Mouse (Mus musculus) urinary bladder, postnatal 14 days (tissue): ENCODE measurements at regions not wholly inside any gene's neighbourhood (a gene's known extent, or its start where the extent isn't known, plus 50 kb on each side); places are given as distances from the start of the nearest gene placed in this dataset.
"Not testable (repeated sequence)": the region's sequence is repeated elsewhere in the genome, so short reads cannot be mapped to it uniquely, and the experiment has no call there.

Source experiments
- DNase-seq: peaks from one replicate; pipeline ENCODE4 v3.0.0; 2021; ENCODE audit warnings: low spot score

- DNase-seq, result no peak
These were observed 578.3 kb upstream of the Ccdc54 start for GRCm38 (mm10) chr16:51169294-51169693.

- DNase-seq, result no peak
These were observed 569.8 kb upstream of the Ccdc54 start for GRCm38 (mm10) chr16:51160768-51161167.

- DNase-seq, result no peak
These were observed 547.6 kb upstream of the Ccdc54 start for GRCm38 (mm10) chr16:51138575-51138974.

- DNase-seq, result no peak
These were observed 528.9 kb upstream of the Ccdc54 start for GRCm38 (mm10) chr16:51119835-51120234.

GRCm38 (mm10) chr16:51118365-51118764, 527.4 kb upstream of the Ccdc54 start:
- DNase-seq, result no peak

- no peak for DNase-seq
These were observed 526.9 kb upstream of the Ccdc54 start for GRCm38 (mm10) chr16:51117836-51118235.

GRCm38 (mm10) chr16:51109864-51110263, 518.9 kb upstream of the Ccdc54 start:
- DNase-seq, result no peak

GRCm38 (mm10) chr16:51107421-51107820, 516.5 kb upstream of the Ccdc54 start:
- no peak for DNase-seq

- DNase-seq, result no peak
These were observed 495.6 kb upstream of the Ccdc54 start for GRCm38 (mm10) chr16:51086556-51086955.

- DNase-seq, result no peak
These were observed 489.2 kb upstream of the Ccdc54 start for GRCm38 (mm10) chr16:51080146-51080545.

- DNase-seq, result no peak
These were observed 457.7 kb upstream of the Ccdc54 start for GRCm38 (mm10) chr16:51048650-51049049.

GRCm38 (mm10) chr16:51048169-51048568, 457.2 kb upstream of the Ccdc54 start:
- DNase-seq, result no peak

- no peak for DNase-seq
These were observed 450.4 kb upstream of the Ccdc54 start for GRCm38 (mm10) chr16:51041311-51041710.

- DNase-seq, result no peak
These were observed 411.9 kb upstream of the Ccdc54 start for GRCm38 (mm10) chr16:51002876-51003275.

- no peak for DNase-seq
These were observed 373.4 kb upstream of the Ccdc54 start for GRCm38 (mm10) chr16:50964395-50964794.

- DNase-seq, result no peak
These were observed 353.1 kb upstream of the Ccdc54 start for GRCm38 (mm10) chr16:50944091-50944490.

- not testable (repeated sequence) for DNase-seq
These were observed 352.6 kb upstream of the Ccdc54 start for GRCm38 (mm10) chr16:50943581-50943980.

GRCm38 (mm10) chr16:50942291-50942690, 351.3 kb upstream of the Ccdc54 start:
- no peak for DNase-seq

GRCm38 (mm10) chr16:50939316-50939715, 348.4 kb upstream of the Ccdc54 start:
- DNase-seq, result no peak

GRCm38 (mm10) chr16:50907732-50908131, 316.8 kb upstream of the Ccdc54 start:
- no peak for DNase-seq

GRCm38 (mm10) chr16:50899151-50899550, 308.2 kb upstream of the Ccdc54 start:
- no peak for DNase-seq

GRCm38 (mm10) chr16:50877926-50878325, 287.0 kb upstream of the Ccdc54 start:
- no peak for DNase-seq

- DNase-seq, result no peak
These were observed 280.4 kb upstream of the Ccdc54 start for GRCm38 (mm10) chr16:50871318-50871717.

GRCm38 (mm10) chr16:50863565-50863964, 272.6 kb upstream of the Ccdc54 start:
- DNase-seq, result no peak

- DNase-seq, result no peak
These were observed 268.6 kb upstream of the Ccdc54 start for GRCm38 (mm10) chr16:50859513-50859912.
